Mouse (Mus musculus): ENCODE results near the gene Zfp511.

Gene Zfp511

GRCm38 (mm10) chr7:140036281-140037170 is at the start of gene Zfp511, which contains the start of gene Tubgcp2:
TSS of gene Zfp511 (plus strand) at chr7:140036391.
TSS of gene Tubgcp2 (minus strand) at chr7:140036669.
- peak; percentile 89 for DNase-seq

- DNase-seq, result no peak
Measured at GRCm38 (mm10) chr7:139988272-139988671, 47.9 kb upstream of the Zfp511 start.

GRCm38 (mm10) chr7:139990864-139991394 is 45.3 kb upstream of the Zfp511 start:
- DNase-seq, result no peak

- no peak for DNase-seq
Measured at GRCm38 (mm10) chr7:139992406-139992805, 43.8 kb upstream of the Zfp511 start, which contains the start of gene Adam8. TSS of gene Adam8 (minus strand) at chr7:139992562.

- DNase-seq, result no peak
Measured at GRCm38 (mm10) chr7:139993532-139993931, 42.7 kb upstream of the Zfp511 start.

- DNase-seq, result no peak
Measured at GRCm38 (mm10) chr7:139994202-139994601, 42.0 kb upstream of the Zfp511 start.

GRCm38 (mm10) chr7:139994676-139995075 is 41.5 kb upstream of the Zfp511 start:
- peak; percentile 63 for DNase-seq

- DNase-seq, result peak; percentile 1
Measured at GRCm38 (mm10) chr7:139998691-139999350, 37.4 kb upstream of the Zfp511 start.

GRCm38 (mm10) chr7:140001086-140001740 is 35.0 kb upstream of the Zfp511 start:
- DNase-seq, result peak; percentile 1

GRCm38 (mm10) chr7:140004666-140005065 is 31.5 kb upstream of the Zfp511 start:
- DNase-seq, result peak; percentile 2

GRCm38 (mm10) chr7:140006861-140007611 is 29.2 kb upstream of the Zfp511 start:
- DNase-seq, result peak; percentile 2

GRCm38 (mm10) chr7:140007781-140008180 is 28.4 kb upstream of the Zfp511 start:
- peak; percentile 1 for DNase-seq

GRCm38 (mm10) chr7:140011336-140011735 is 24.9 kb upstream of the Zfp511 start:
- peak; percentile 1 for DNase-seq

- DNase-seq, result no peak
Measured at GRCm38 (mm10) chr7:140031771-140032170, 4.4 kb upstream of the Zfp511 start.

- no peak for DNase-seq
Measured at GRCm38 (mm10) chr7:140032366-140032765, 3.8 kb upstream of the Zfp511 start.

GRCm38 (mm10) chr7:140033386-140033785 is 2.8 kb upstream of the Zfp511 start:
- no peak for DNase-seq

- no peak for DNase-seq
Measured at GRCm38 (mm10) chr7:140035456-140035855, 735 bp upstream of the Zfp511 start.

- DNase-seq, result no peak
Measured at GRCm38 (mm10) chr7:140037171-140037555, 972 bp downstream of the Zfp511 start.

- no peak for DNase-seq
Measured at GRCm38 (mm10) chr7:140042728-140043127, 6.5 kb downstream of the Zfp511 start.

GRCm38 (mm10) chr7:140045546-140045945 is 9.4 kb downstream of the Zfp511 start:
- no peak for DNase-seq

GRCm38 (mm10) chr7:140047811-140048311 is 11.7 kb downstream of the Zfp511 start:
- peak; percentile 7 for DNase-seq
